Mouse (Mus musculus): ENCODE results near the gene Cables2. TPM values are rescaled to one million over a fixed set of nuclear protein-coding genes. Genes with fewer than 3 reads are reported as not detected.

The Cables2 gene
- total RNA-seq, 2 experiments from 2014 or later: 30.5 to 33.7 TPM

Small RNA genes lying within 50 kb of the gene (microRNA-seq; reads per million reads assigned to microRNA genes)
- gene Mir3091: 0 to 0.85 reads per million in 2 experiments

Other genes starting within 250 kb of the Cables2 start
- gene Lsm14b, start 248.5 kb downstream of the Cables2 start, total RNA-seq (2021): 100 to 1,000 TPM; 104 to 106 TPM
- 100 to 1,000 TPM; 169 to 172 TPM for gene Psma7, start 231.1 kb downstream of the Cables2 start, total RNA-seq (2021)
- gene Ss18l1, start 231.0 kb downstream of the Cables2 start, total RNA-seq (2021): 10 to 100 TPM; 40.2 to 41.9 TPM
- 10 to 100 TPM; 13.7 to 17.5 TPM for gene Mtg2, start 202.9 kb downstream of the Cables2 start, total RNA-seq (2021)
- 100 to 1,000 TPM in 1 of 2 experiments, 10 to 100 TPM in 1; 87.6 to 114 TPM for gene Hrh3, start 169.0 kb downstream of the Cables2 start, total RNA-seq (2021)
- gene Osbpl2, start 154.2 kb downstream of the Cables2 start, total RNA-seq (2021): 10 to 100 TPM; 49.1 to 54.1 TPM
- 100 to 1,000 TPM; 106 to 111 TPM for gene Adrm1, start 102.0 kb downstream of the Cables2 start, total RNA-seq (2021)
- gene Lama5, start 47.6 kb downstream of the Cables2 start, total RNA-seq (2021): 10 to 100 TPM in 1 of 2 experiments, 1 to 10 TPM in 1; 8.2 to 11.2 TPM
- gene Rps21, start 16.1 kb downstream of the Cables2 start, total RNA-seq (2021): 100 to 1,000 TPM; 728 to 804 TPM
- gene Rbbp8nl, start 16.4 kb upstream of the Cables2 start, total RNA-seq (2021): not detected
- gene Gata5, start 61.2 kb upstream of the Cables2 start, total RNA-seq (2021): not detected
- gene Slco4a1, start 182.7 kb upstream of the Cables2 start, total RNA-seq (2021): 1 to 10 TPM; 1.7 to 2.4 TPM
- 1 to 10 TPM; 6.4 to 8.2 TPM for gene Ntsr1, start 226.5 kb upstream of the Cables2 start, total RNA-seq (2021)